Comparison of ENCODE assay signal across 8 mouse cellular contexts in genomic region chr3:152089178-152089577, GRCm38 (mm10).
DNase-seq lines count a peak whose midpoint lies in the region; ATAC-seq and TF ChIP-seq lines count a peak whose summit lies in the region.

No protein-coding gene starts in this region.

- CTCF ChIA-PET in Patski (lab: Charles Lee), result interaction anchor here (0.7 to 3.7 kb wide), 20 partner anchors 9 to 379 kb away, joined by 3 to 18 read pairs (median 5); no protein-coding TSS in a partner anchor

- peak; percentile 41 for DNase-seq in gastrocnemius, postnatal 10 days
- no peak for DNase-seq in gastrocnemius, postnatal 4 days (ENCODE audit: low spot score in 2 of 2)
- DNase-seq in 416B (ENCODE audit: low read depth) (peak; percentile 38), Patski (ENCODE audit: low read depth, low spot score) (no peak)
- peak; percentile 50 to 69 for DNase-seq in kidney, adult 8-10 months
- DNase-seq in thymus, postnatal 14 days, result peak; percentile 45

- peak; percentile 52 for ATAC-seq in Patski
- peak; percentile 49; the same call in 1 of the 2 replicates for ATAC-seq in forebrain, embryonic 12.5 days (ENCODE audit: low FRiP score)

- no peaks in the 10 kb centered on the region for H3K9me3 ChIP-seq in forebrain, embryonic 12.5 days
- no peaks in the 10 kb centered on the region; the same call in 1 of the 2 replicates for H3K9me3 ChIP-seq in megakaryocyte, embryonic 14.5 days

- no peak overlapping the region for H3K9ac ChIP-seq in forebrain, embryonic 12.5 days

- TF ChIP-seq CTCF in Patski (IDR thresholded peaks at IDR 0.05), result peak; percentile 99

- H3K36me3 ChIP-seq in forebrain, embryonic 12.5 days (replicated peaks), result no peaks in the 10 kb centered on the region
- no peaks in the 10 kb centered on the region for H3K36me3 ChIP-seq in megakaryocyte, embryonic 14.5 days (replicated peaks; ENCODE audit: low read length)

- 4% methylated on average over 4 of the region's 4 CpGs for WGBS in forebrain, embryonic 12.5 days

- in situ Hi-C loops in Patski (cut with MboI; ENCODE audit: low pct_unique_long_range_greater_than_20kb), result no loop called here

- POLR2A ChIA-PET in Patski (lab: Charles Lee), result interaction anchor here (0.6 kb wide), 1 partner anchor 1754 kb away, joined by 3 read pairs; no protein-coding TSS in a partner anchor

- no peaks in the 10 kb centered on the region for H3K27me3 ChIP-seq in Patski
- no peaks in the 10 kb centered on the region for H3K27me3 ChIP-seq in forebrain, embryonic 12.5 days
- H3K27me3 ChIP-seq in megakaryocyte, embryonic 14.5 days (replicated peaks), result peaks cover 10% of the 10 kb centered on the region

- H3K4me3 ChIP-seq in forebrain, embryonic 12.5 days (replicated peaks), result no peak overlapping the region
- peak overlapping the region; percentile 18 for H3K4me3 ChIP-seq in megakaryocyte, embryonic 14.5 days (replicated peaks)

- no peak overlapping the region for H3K4me2 ChIP-seq in forebrain, embryonic 12.5 days

- no peak overlapping the region for H3K27ac ChIP-seq in forebrain, embryonic 12.5 days

- no peaks in the 10 kb centered on the region for H3K4me1 ChIP-seq in forebrain, embryonic 12.5 days
- peaks cover 7% of the 10 kb centered on the region; the same call in 1 of the 2 replicates for H3K4me1 ChIP-seq in megakaryocyte, embryonic 14.5 days

Comparison
In these comparisons a context has a peak if more than half of its experiments do, and no peak if none do; other contexts are left out.
1. DNase-seq: peak in gastrocnemius, postnatal 10 days (single experiment), 416B (single experiment), kidney, adult 8-10 months (2 of 2) and thymus, postnatal 14 days (single experiment); none in gastrocnemius, postnatal 4 days (0 of 2) and Patski (single experiment).